Mouse (Mus musculus): ENCODE measurements at regions not wholly inside any gene's neighbourhood (a gene's known extent, or its start where the extent isn't known, plus 50 kb on each side); places are given as distances from the start of the nearest gene placed in this dataset.

DNA sequence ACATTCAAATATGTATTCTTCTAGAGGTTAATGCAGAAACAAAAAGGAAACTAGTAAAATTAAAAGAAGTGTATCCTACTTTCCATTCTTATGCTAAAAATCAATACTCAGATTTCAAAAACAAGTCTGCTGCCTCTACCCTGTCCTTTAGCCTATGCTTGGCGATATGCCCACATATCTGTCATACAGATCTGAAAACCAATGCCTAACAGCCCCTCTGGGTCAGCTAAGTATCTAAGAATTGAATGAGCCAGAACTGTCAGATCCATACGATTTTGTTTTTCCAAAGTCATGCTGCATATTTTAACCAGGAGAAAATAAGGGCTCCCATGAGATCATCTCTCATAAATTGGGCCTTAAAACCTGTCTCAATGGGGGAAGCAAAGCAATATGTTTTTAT, 395.7 kb upstream of the Gm10306 start:
- DNase-seq (ENCODE audit: low spot score in 2 of 2): no peak
- intact Hi-C loops (cut with DNase I): no loop called here

DNA sequence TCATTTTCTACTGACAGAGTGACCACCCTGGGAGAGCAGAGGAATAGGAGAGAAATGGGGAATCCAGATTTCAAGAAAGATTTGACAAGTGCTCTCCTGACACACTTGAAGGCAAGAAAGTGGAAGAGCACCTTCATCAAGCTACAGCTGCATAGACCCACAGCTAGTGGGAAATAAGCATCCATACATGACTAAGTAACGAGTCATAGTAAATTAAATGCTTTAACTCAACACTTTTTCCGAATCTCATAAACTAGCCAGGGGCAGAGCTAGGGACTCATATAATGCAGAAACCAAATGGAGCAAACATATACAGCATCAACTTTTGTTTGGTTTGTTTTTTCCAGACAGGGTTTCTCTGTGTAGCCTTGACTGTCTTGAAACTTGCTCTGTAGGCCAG, 383.2 kb upstream of the Gm10306 start:
- DNase-seq (ENCODE audit: low spot score in 2 of 2): no peak
- intact Hi-C loops (cut with DNase I): no loop called here

DNA sequence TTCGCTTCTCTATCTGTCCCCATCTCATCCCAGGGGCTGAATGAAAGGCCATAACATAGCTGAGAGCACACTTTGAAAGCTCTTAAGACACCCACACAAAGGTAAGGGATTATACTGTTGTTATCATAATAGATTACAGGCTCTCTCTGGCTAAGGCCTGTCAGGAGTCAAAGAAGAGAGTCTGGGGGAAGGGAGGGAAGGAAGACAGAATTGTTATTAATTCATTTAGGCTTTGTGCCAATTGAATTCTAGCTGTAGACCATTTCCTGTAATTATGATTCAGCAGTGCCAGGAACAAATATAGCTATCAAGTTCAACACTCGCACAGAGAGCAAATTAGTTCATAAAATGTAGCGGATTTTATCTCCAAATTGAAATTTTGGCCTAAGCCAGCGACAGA, 369.3 kb upstream of the Gm10306 start:
- no peak for DNase-seq (ENCODE audit: low spot score in 2 of 2)
- intact Hi-C loops (cut with DNase I): no loop called here

DNA sequence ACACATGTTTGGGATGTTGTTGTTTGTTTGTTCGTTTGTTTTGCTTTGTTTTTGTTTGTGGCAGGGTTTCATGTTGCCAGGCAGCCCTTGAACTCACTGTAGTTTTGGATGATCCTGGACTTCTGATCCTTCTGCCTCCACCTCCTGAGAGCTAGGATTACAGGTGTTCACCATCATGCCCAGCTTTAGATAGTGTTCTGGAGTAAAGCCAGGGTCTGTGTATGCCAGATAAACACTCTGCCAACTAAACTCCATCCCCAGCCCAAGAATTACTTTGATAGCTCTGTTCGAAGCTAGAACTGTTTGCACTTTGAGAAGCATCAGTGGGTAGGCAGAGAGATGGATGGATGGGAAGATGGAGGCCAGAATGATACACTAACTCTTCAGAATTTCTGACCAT, 368.0 kb upstream of the Gm10306 start:
- intact Hi-C loops (cut with DNase I): no loop called here

DNA sequence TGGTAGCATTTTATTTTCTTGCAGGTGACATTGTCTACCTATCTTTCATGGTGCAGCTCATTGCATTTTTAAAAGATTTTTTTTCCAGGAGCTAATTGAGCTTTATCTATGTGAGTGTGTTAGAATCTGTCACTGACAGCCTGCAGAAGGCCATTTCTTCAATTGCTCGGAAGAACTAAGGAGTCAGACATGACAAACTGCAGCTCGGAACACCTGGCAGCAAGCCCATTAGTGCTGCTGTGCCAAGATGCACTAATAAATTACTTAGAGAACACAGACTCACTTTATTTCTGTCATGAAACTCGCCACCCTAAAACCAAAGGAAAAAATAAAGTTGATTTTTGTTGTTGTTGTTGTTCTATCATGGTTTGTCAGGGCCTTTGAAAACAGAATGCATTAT, 367.5 kb upstream of the Gm10306 start:
- DNase-seq (ENCODE audit: low spot score in 2 of 2): no peak
- intact Hi-C loops (cut with DNase I): no loop called here

More for the DNA sequence above, 368.0 kb upstream of the Gm10306 start:
- no peak for DNase-seq (ENCODE audit: low spot score in 2 of 2)

DNA sequence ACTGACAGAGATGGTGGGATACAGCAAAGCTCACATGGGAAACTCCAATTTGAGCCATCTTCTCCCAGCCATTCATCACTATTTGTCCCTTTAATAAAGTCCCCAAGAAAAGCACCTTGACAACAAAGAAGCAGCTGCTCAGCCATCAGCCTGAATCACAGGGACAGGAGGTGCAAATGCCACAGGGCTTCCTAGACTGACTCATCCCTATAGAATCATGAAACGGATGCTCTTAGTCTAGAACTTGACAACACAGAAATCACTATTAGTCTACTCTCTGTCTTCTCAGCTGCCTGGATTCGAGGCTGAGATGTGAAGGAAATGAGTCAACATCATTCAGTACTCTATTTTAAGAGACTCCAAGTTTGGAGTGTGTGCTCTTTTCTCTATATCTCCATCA, 365.4 kb upstream of the Gm10306 start:
- intact Hi-C loops (cut with DNase I): no loop called here
- peak; percentile 1 to 27 for DNase-seq (ENCODE audit: low spot score in 2 of 2)

DNA sequence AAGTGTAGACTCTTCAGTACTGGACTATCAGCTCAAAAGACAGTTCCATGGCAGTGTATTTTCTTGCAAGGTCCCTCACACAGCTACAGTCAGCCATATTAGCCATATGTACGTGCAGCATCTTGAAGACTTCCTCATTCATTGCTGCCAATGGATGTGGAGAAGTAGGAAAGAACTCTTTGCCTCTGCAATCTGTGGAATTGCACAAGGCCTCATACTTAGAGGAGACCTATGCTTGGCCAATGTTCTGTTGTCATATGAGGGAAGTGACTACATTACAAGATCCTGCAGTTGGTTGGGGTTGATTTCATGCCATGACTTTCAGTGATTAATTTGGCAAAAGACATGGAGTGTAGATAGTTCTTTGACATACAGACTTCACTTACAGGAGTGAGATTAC, 340.1 kb upstream of the Gm10306 start:
- no peak for DNase-seq (ENCODE audit: low spot score in 2 of 2)
- intact Hi-C loops (cut with DNase I): no loop called here

DNA sequence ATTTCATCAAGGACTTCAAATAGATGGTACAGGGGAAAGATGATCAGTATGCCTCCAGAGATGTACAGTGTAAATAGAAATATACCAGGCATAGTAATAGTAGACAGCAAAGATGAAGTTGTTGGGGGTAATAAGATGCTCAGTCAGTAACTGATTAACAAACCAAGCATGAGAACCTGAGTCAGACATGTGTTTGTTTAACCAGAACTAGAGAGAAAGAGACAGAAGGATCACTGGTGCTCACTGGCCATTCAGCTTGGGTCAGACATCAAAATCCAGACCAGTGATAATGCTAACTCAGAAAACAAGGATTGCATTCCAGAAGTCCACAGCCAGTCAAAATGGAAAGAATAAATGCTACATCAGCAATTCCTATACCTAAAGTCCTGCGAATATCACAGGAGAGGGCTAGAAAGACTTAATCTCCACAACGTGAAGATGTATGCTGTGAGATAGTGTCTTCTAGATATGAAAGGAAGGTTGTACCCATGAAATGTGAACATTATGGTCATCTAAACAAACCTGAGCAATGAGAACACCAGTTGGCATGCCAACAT, 320.6 kb upstream of the Gm10306 start:
- intact Hi-C loops (cut with DNase I): no loop called here
- DNase-seq (ENCODE audit: low spot score in 2 of 2): no peak

DNA sequence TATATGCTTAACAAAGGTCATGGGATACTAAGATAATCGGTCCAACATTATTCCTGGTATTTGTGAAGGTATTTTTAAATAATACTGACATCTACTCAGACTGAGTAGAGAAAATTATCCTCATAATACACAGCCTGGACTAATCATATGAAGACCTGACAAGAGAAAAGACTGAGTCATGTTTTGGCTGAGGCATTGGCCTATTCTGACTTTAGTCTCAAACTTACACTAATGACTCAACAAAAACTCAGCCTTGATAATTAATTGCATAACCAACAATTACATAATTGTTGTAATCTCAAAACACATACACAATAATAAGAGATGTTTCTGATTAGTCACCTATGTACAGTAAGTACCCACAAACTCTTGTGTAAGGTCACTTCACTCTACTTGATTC, 300.3 kb upstream of the Gm10306 start:
- no peak for DNase-seq (ENCODE audit: low spot score in 2 of 2)
- intact Hi-C loops (cut with DNase I): no loop called here

DNA sequence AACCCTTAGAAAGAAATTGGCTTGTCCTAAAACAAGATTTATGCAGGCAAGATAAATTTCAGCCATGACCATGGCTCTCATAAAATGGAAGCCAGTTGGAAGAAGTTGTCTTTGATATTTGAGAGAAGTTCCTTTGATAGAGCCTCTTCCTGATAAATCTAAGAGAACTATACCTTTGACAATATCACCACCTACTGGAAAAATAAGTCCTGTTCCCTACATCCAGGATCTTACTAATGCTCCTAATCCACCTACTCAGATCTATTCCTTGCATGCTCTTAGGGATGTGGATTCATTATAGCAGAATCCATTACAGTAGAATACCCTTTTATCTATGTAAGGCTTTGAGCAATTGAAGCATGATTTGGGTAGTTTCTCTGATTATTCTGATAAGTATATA, 295.2 kb upstream of the Gm10306 start:
- intact Hi-C loops (cut with DNase I): no loop called here
- DNase-seq (ENCODE audit: low spot score in 2 of 2): peak in 1 of 2 experiments; percentile 8

DNA sequence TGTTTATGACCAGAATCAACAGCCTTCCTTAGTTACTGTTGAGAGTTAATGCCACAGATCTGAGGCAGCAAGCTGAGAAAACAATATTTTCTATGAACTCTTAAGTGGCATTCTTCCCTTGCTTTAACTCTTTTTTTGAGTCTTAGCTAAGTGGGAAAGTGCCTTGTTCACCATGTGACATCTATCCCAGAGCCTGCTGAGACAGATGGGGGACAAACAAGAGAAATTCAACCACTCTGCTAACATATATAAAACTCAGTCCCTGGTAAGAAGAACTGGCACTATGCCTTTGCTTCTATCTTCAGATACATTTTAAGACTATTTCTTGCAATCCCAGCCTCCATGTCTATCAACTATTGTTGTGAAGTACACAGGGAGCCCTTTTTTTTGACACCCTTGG, 274.6 kb upstream of the Gm10306 start:
- intact Hi-C loops (cut with DNase I): no loop called here
- peak in 1 of 2 experiments; percentile 22 for DNase-seq (ENCODE audit: low spot score in 2 of 2)

DNA sequence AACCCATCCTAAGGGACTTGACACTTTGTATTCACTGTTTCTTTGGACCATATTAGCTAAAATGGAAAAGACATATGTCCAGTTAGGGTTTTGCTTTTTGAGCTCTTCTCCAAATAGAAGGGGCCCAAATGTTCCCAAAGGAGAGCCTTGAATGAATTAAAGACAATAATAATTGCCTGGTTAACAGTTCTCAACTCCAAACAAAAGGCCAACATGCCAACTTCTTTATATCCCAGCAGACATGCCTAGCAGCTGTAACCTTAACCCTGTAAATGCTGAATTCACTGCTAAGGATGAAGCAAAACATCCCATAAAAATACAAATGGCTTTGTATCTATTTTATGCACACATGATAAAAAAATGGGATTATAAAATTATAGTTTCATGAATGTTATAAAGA, 264.2 kb upstream of the Gm10306 start:
- DNase-seq (ENCODE audit: low spot score in 2 of 2): no peak
- intact Hi-C loops (cut with DNase I): no loop called here

DNA sequence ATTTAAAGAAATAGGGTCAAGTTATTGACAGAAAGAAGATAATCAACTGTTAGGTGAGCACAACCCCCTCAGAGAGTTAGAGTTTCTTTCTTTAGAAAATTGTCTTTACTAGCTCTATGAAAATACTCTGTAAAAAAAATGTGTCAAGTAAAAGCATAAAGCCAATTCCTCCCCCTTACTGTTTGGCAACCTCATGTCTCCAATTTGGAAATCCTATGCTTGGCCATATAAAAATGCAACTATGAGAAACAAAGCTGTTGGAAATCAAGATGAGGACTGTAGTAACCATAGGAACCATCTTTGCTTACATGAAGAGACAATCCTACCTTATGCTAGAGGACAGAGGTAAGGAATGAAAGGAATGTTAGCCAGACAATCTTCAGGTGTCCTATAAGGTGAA, 239.0 kb upstream of the Gm10306 start:
- peak in 1 of 2 experiments; percentile 65 for DNase-seq (ENCODE audit: low spot score in 2 of 2)
- intact Hi-C loops (cut with DNase I): no loop called here

DNA sequence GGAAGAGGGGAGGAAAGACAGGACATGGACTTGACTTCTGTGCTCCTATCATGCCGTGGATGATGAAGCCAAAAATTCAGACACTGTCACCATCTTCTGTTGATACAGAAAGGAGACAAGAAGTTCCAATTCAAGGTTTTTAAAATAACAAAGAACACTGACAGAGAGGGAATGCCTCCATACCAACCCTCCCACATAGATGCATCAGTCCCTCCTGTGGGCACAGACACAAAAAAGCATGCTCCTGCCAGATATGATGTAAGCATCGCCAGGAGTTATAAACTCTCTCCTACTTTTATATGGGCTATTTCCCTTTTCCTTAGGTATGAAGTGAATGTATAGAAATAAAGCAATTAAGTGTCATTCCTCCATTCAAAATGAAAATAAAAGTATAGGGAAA, 229.6 kb upstream of the Gm10306 start:
- intact Hi-C loops (cut with DNase I): no loop called here
- peak in 1 of 2 experiments; percentile 21 for DNase-seq (ENCODE audit: low spot score in 2 of 2)

DNA sequence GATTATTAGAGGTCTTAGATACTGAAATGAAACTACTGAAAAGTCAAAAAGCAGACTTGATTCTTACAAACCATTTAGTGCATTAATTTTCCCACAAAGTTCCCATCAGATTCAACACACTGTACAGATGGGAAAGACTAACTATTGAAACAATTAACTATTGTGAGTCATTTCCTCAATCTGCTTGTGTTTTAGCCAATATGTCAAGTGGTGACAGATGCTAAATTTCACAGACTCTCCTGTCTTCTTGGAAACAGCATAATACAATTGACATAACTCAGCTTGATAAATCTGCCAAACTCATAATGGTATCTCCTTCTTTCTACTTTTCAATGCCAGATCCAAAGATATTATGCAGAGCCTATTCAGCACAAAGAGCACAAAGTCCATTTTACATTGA, 213.0 kb upstream of the Gm10306 start:
- no peak for DNase-seq (ENCODE audit: low spot score in 2 of 2)
- intact Hi-C loops (cut with DNase I): no loop called here

DNA sequence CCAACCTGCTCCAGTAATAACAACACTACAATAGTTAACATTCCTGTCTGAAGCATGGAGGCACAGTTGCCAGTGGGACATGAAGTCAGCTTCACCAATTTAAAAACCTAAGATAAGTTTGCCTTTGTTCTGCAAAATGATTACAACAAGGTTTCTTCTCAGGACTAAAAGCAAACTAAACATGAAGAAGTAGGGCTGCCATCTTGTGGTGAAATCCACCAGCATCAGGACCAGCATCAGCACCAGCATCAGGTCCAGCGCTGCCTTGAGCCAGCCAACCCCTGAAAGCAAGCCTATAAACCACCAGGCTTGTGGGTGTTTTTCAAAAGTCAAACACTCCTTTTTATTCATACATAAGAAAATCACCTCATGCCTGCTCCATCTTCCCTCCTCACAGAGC, 207.1 kb upstream of the Gm10306 start:
- intact Hi-C loops (cut with DNase I): no loop called here
- DNase-seq (ENCODE audit: low spot score in 2 of 2): peak; percentile 30 to 67

DNA sequence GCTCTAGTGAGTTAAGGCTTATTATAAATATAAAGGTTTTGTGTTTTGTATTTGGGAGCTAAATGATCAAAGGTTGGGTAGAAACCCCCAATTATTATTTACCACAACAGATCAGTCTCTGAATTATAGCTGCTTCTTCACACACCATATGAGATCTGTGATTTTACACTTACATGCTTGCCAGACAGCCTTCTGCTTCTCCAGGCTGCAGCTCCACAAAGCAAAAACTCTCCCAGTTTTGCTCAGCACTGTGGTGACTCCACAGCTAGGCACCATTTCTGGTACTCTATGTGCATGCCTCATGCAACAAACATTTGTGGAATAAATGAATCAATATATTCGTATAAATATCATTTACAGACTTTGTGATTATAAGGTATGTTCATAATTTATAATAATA, 199.4 kb upstream of the Gm10306 start:
- DNase-seq (ENCODE audit: low spot score in 2 of 2): peak in 1 of 2 experiments; percentile 47
- intact Hi-C loops (cut with DNase I): no loop called here

DNA sequence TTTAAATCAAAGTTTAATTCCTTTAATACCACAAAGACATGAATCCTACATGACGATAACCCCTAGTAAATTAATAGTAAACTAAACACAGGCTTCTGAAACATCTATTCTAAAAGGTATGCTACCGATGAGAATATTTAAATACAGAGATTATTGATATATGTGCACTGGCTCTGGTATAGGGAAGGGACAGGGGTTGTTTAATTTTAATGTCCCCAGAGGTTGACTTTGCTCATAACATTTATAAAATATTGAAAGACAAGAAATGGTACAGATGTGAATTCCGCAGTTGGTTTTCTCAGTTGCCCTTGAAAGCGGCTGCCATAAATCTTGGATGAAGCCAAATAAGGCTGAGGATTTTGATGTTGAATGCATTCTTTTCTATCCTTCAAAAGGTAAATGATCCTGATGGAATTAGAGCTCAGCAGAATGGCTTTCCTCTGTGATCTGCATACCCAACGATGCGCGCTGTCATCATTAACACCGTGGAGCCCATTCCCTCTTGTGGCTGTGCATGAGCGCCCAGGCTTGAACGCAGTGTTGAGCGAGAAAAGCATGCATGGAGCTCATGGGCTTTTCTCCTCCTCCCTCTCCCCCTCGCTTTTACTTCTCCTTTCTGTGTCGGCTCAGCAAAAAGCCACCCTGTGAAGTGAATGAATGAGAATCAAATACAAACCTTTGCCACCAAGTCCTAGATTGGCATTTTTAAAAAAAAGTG, 195.4 kb upstream of the Gm10306 start:
- intact Hi-C loops (cut with DNase I): no loop called here
- DNase-seq (ENCODE audit: low spot score in 2 of 2): no peak

DNA sequence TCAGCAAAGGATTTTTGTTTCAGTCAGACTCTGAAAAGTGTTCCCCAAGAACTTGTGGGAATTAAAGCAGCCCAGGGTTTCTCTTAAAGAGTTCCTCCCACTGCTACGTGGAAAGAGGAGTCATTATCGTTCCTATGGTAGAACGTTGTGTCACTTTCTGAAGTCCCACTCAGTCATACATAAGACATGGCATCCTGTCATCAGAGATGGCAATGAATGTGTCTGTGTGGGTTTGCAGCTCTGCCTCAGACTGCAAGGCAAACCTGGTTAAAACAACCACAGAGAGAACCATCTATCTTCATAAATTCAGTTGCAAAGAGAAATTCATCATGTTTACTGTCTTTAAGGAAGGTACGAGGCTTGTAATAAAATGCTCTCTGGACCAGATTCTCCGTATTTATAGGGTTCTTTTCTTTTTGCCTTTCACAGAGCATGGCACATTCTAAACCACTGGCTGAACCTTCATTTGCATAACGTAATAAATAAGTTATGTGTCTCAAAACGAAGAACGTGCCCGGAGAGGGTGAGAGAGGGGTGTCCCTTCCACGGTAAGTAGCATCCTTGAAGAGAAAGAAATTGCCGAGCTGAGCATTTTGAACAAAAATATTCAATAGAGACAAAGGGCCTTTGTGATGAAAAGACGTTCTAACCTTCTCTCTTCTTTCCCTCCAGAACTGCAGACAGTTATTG, 194.7 kb upstream of the Gm10306 start:
- intact Hi-C loops (cut with DNase I): no loop called here
- DNase-seq (ENCODE audit: low spot score in 2 of 2): peak in 1 of 2 experiments; percentile 28

DNA sequence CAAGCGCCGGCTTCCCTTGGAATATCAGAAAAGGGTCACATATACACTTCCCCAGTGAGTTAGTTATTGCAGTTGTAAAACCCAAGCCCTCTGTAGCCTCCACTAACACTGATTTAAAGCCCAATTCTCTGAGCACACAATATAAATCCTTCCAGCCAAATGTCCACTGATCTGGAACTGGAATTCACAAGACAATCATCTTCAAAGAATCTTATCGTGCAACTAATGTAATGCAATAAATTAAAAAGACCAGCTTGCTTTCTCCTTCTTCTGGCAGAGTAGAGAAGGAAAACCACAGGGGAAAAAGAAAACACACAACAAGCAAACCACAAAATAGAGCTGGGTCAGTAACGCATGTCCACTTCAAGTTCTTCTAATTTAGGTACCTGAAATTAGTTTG, 191.0 kb upstream of the Gm10306 start:
- intact Hi-C loops (cut with DNase I): no loop called here

DNA sequence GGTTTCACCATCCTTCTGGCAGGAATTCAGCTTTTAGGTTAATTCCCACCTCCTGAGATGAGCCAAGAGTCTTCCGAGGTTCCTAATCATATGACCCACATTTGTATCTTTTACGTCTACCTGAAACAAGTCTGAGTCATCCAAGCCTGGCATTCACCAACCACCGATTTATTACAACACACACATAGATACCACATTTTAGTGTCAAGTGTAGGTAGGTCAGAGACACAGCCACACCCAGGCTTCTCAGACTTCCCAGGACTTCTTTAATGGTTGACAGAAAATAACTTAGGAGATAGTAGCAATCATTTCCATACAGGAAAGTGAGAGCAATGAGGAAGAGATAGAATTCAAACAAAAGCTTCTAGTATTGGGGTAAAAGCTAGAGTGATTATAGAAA, 189.2 kb upstream of the Gm10306 start:
- intact Hi-C loops (cut with DNase I): no loop called here
- no peak for DNase-seq (ENCODE audit: low spot score in 2 of 2)

More for the DNA sequence above, 191.0 kb upstream of the Gm10306 start:
- DNase-seq (ENCODE audit: low spot score in 2 of 2): no peak

Data from left cerebral cortex, postnatal 25 days (tissue).